Mouse (Mus musculus) B cell, adult 2 months (primary cell): ENCODE measurements around the gene Slc52a3.

Experiments
- DNase-seq, 2 experiments: peaks; one replicate each; pipeline ENCODE4 v3.0.0; 2022

The Slc52a3 gene

DNA sequence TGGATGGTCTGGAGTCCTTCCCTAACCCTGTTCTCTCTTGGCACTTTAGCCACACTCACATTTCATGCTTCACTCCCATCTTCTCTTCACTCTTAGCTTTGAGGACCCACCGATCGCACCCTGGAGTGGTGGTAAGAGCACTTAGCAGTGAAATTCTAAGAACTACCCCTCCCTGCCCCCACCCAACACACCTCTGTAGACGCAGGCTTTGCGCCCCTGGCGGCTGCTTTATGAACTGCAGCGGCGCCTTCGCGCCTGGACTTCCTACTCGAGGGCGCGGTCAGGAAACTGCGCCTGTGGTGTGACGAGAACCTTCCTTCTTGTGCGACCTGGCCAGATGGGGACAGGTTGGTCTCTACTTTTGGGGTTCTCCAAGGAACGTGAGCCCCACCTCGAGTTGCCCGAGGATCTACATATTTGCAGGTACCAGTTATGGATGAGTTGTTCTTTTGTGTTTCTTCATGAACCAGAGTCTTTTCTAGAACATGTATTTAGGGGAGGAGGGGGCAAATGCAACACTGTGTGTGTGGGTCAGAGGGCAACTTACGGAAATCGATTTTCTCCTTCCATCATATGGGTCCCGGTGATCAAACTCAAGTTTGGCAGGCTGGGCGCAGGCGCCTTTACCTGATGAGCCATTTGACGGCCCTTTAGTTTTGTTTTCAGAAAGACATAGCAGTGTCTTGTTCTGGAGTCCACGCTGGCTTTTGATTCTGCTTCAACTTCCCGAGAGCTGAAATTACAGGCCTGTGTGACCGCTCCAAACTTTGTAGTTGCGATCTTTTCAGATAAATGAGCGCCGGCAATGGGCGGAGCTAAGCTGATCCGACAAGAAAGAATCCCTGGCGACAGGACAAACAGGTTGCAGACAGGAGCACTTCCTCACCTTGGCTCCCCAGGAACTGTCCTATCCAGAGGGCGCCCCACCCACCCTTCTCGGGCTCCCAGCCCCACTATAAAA lies at the start of gene Slc52a3:
Gene Slc52a3, plus strand, starts transcription at position 283 of the 961 bp plus-strand sequence.
- peak; percentile 95 to 96 for DNase-seq

GRCm38 (mm10) chr2:151947617-151948016 lies 48.7 kb upstream of the Slc52a3 start:
- DNase-seq = no peak

GRCm38 (mm10) chr2:151948311-151948710 lies 48.0 kb upstream of the Slc52a3 start:
- no peak for DNase-seq

DNA sequence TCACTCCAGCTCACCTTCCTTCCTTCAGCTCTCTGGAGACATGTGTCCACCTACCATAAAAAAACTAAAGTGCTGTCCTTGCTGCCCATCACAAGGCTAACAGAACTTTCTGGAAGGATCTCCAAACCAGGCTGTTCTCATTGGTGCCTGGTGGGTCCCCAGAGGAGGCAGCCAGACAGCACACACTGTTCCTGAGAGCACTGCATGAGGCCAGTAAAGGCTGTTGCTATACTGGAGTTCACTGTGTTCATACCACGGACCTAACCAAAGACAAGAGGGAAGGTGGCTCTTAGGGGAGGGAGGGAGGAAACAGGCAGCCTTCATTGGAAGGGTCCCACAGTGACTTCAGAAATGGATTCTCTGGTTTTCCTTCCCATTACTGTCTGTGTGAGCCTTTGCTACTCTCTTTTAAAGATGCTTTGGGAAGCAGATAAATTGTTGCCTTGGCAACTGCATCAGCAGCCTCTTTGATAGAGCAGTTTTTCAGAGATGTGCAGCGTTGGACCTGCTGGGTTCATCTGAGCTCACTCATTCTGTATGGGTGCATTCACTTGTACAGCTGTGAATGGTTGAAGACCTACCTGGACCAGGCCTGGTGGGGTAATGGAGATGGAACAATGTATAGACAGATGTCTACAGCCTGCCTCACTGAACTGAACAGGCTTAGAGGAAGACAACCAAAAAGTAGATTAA lies 47.1 kb upstream of the Slc52a3 start:
- no peak for DNase-seq

- DNase-seq = no peak
These were observed 42.6 kb upstream of the Slc52a3 start for GRCm38 (mm10) chr2:151953665-151954064.

DNA sequence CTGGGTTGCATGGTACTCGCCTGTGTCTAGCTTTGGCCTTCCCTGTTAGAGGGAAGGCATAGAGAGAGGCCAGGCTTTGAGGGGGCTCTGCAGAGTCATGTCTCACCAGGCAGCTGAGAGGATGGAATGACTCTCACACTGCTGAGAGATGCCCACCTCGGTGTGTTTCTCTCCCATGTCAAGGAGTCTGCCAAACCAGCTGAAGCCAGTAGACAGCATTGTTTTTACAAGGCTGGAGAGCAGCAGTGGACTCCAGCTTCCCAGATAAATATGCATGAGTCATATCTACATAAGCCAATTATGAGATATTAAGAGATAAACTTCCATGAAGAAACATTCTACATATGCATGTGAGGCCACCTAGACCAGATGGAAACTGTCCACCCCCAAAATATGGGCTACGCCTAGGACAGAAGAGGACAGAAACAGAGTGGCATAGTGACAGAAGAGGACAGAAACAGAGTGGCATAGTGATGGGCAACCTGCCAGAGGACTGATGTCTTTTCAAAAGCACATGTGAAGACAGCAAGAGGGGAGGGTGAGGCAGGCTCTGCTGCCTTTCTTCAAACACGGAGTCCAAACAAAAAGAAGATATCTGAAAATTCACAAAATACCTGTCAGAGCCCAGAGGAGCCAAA lies 39.7 kb upstream of the Slc52a3 start:
- no peak for DNase-seq

- DNase-seq = no peak
These were observed 37.0 kb upstream of the Slc52a3 start for GRCm38 (mm10) chr2:151959274-151959673.

DNA sequence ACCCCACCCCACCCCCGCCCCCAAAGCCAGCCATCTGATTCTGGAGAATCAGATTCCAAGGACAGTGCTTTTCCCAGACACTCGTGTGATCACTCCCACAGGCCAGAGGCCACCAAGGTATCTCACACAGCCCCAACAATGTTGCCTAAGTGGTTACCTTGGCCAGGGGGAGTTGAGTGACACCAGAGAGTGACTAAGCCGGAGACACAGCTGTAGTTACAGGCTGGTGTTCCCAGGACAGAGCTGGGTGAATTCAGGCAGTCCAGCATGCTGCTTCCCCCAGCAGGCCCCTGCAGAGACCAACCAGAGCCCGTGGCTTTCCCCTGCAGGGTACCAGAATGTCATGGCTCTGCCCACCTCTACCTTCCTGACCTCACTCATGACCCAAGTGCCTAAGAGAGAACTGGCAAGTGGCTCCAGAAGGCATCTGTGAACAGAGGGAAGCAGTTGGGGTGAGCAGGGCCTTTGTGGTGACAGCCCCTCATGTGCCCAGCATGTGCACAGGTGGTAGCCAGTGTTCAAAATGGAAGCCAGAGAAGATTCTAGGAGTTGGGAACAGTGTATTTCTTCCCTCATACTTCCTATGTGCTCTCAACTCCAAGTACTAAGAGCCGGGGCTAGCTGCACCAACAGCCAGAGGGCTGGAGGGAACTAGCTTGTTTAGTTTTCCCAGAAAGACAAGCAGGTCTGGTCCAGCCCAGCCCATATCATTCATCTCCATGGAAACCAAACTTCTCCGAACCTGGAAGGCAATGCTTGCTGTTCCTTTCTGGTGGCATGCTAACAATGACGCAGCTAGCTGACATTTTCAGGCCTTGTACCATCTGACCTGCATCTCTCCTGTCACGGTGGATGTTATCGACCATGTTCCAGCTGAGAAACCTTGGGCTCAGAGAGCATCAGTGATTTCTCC lies 34.8 kb upstream of the Slc52a3 start:
- no peak for DNase-seq

GRCm38 (mm10) chr2:151962474-151962873 lies 33.8 kb upstream of the Slc52a3 start:
- no peak for DNase-seq

DNA sequence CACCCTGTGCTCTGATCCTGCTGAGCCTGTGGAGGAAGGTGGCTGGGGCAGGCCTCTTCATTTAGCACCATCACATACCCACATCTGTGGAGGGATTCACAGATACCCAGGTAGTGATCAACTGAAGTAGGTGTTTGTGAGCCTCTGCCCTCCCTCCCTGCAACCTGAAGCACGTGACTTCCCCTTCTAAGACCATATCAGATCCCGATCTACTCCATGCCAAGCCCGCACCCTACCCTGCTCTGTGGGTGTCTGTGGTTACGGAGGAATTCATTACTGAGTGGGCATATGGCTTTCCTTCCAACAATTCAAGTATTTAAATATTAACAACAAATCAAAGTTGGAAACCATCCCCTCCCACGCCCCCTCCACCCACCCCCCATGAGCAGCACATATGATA lies 33.0 kb upstream of the Slc52a3 start:
- DNase-seq = no peak

- DNase-seq = no peak
These were observed 32.3 kb upstream of the Slc52a3 start for GRCm38 (mm10) chr2:151964052-151964451.

GRCm38 (mm10) chr2:151967176-151967750 lies 29.0 kb upstream of the Slc52a3 start:
- DNase-seq = no peak

DNA sequence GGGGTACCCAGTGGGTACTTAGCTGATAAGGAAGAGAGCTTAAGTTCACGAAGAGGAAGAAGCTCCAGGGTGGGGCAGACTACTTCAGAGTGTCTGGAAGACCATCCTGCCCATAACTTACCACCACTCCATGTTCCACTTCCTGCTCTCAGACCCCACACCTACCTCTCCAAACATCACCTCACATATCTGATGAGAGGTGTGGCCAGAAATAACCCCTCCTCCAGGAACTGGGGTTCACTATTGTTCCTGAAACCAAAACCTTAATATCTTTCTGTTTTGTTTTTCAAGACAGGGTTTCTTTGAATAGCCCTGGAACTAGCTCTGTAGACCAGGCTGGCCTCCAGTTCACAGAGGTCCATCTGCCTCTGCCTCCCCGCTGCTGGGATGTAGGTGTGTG lies 28.5 kb upstream of the Slc52a3 start:
- DNase-seq = no peak

DNA sequence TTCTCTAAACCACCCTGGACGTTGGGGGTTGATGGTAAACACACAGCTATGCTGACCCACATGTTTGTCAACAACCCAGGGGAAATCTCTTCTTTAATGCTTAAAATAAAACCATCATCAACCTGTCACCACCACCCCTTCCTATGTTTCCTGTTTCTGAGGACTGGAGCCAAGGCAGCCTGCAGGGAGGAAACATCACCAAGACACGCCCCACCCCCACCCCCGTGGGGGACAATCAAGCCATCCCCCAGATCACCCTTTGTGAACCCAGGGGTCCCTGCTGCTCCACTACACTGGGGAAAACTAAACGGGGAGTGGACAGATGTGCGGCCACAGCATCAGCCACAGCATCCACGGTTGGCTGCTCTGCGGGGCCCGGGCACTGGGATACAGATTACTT lies 27.9 kb upstream of the Slc52a3 start:
- DNase-seq = no peak

GRCm38 (mm10) chr2:151968986-151969385 lies 27.3 kb upstream of the Slc52a3 start:
- DNase-seq = no peak

DNA sequence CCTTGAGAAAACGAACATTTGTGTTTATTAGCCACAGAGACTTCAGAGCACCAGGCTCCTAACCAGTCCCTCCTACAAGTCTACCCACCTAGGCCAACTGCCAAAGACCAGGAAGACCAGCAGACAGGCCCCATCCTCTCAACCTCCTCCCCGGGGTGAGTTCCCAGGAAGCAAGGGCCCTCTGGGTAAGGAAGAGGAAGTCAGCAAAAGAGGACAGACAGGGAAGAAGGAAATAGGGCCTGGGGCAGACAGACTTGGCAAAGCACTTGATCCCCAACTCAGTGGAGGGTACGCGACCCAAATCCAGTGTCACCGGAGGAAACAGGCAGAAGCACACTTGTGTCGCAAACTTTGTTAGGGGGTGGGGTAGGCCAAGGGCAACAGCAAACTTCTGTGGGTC lies 26.9 kb upstream of the Slc52a3 start:
- no peak for DNase-seq

- peak; percentile 76 to 79 for DNase-seq
These were observed 25.8 kb upstream of the Slc52a3 start for GRCm38 (mm10) chr2:151970191-151971172.

- DNase-seq = no peak
These were observed 24.6 kb upstream of the Slc52a3 start for GRCm38 (mm10) chr2:151971748-151972147.

- DNase-seq = peak; percentile 62 to 67
These were observed 23.3 kb upstream of the Slc52a3 start for GRCm38 (mm10) chr2:151972880-151973594.
